Mouse (Mus musculus) lung, embryonic 14.5 days (tissue): ENCODE data around the gene Sh2b2. TPM values are rescaled to one million over a fixed set of nuclear protein-coding genes. Genes with fewer than 3 reads are reported as not detected.

Experiments used
- ATAC-seq: fragments of 200-750 bp; cut with Nextera tagmentation; 2 replicates; pipeline ENCODE4 v1.8.0; 2017; ENCODE audit warnings: mild to moderate bottlenecking, moderate TSS enrichment, moderate library complexity; ENCODE audit not compliant: insufficient read depth
- DNase-seq: peaks from one replicate; pipeline ENCODE4 v3.0.0-alpha.2; 2015
- H3K27ac ChIP-seq: fragments of 300-500 bp; sonication (generic); 2 replicates; pipeline ENCODE4 v1.5.1; 2014; ENCODE audit warnings: low read depth, mild to moderate bottlenecking, moderate library complexity
- H3K27me3 ChIP-seq: fragments of 300-500 bp; sonication (generic); 2 replicates; pipeline ENCODE4 v1.6.1; 2014; ENCODE audit warnings: low read length, control low read depth; ENCODE audit not compliant: insufficient read depth
- H3K36me3 ChIP-seq: fragments of 300-500 bp; sonication (generic); 2 replicates; pipeline ENCODE4 v1.6.1; 2014; ENCODE audit warnings: control low read depth; ENCODE audit not compliant: insufficient read depth
- H3K4me1 ChIP-seq: fragments of 300-500 bp; sonication (generic); 2 replicates; pipeline ENCODE4 v1.6.1; 2014; ENCODE audit warnings: antibody characterized with exemption, control low read depth; ENCODE audit not compliant: insufficient read depth
- H3K4me2 ChIP-seq: fragments of 300-500 bp; sonication (generic); 2 replicates; pipeline ENCODE4 v1.6.1; 2014; ENCODE audit warnings: mild to moderate bottlenecking
- H3K4me3 ChIP-seq: fragments of 300-500 bp; sonication (generic); 2 replicates; pipeline ENCODE4 v1.5.1; 2014; ENCODE audit warnings: low read depth, low read length
- H3K9ac ChIP-seq: fragments of 300-500 bp; sonication (generic); 2 replicates; pipeline ENCODE4 v1.6.1; 2014
- H3K9me3 ChIP-seq: fragments of 300-500 bp; sonication (generic); 2 replicates; pipeline ENCODE4 v1.6.1; 2016; ENCODE audit warnings: low read depth, low read length, control low read depth
- CTCF ChIP-seq: IDR thresholded peaks from 2 replicates; pipeline ENCODE4 v1.5.1; 2016; ENCODE audit warnings: antibody characterized with exemption, low read depth
- WGBS: fragments of 180-500 bp; shearing (Covaris S2); extraction: QIAGEN DNeasy Blood & Tissue Kit; methylation state at CpG from one replicate; pipeline ENCODE4 v1.1.7; 2014; 5-methylcytosine and 5-hydroxymethylcytosine counted together
- polyA plus RNA-seq: library from polyadenylated mRNA; unstranded; fragments of >200 nt; fragmentation: Nextera tagmentation; extraction: Ambion mirVana; gene quantifications from 2 replicates; pipeline ENCODE4 v1.2.1, GENCODE M21; 2014

Sh2b2 gene
- polyA plus RNA-seq, 1 experiment from 2014 or later, result 5.9 TPM

- no peaks in the 10 kb centered on the region for H3K4me1 ChIP-seq
- WGBS, result 46% methylated on average over 7 of the region's 7 CpGs
- ATAC-seq, result no peak
- H3K36me3 ChIP-seq, result no peaks in the 10 kb centered on the region; the same call in 1 of the 2 replicates
- DNase-seq, result peak; percentile 52
- no peaks in the 10 kb centered on the region for H3K9me3 ChIP-seq
- H3K9ac ChIP-seq, result no peak overlapping the region
- no peak overlapping the region for H3K4me3 ChIP-seq
- TF ChIP-seq CTCF, result peak; percentile 59
- no peak overlapping the region for H3K27ac ChIP-seq
- no peaks in the 10 kb centered on the region for H3K27me3 ChIP-seq
- H3K4me2 ChIP-seq, result no peak overlapping the region
Measured at GRCm38 (mm10) chr5:136251004-136251403, 4.6 kb upstream of the Sh2b2 start.

- ATAC-seq (no peak), DNase-seq (no peak)
- Histone ChIP-seq H3K27ac (no peak overlapping the region), H3K9ac (no peak overlapping the region), H3K4me3 (no peak overlapping the region), H3K36me3 (no peaks in the 10 kb centered on the region), H3K4me1 (peaks cover 4% of the 10 kb centered on the region; the same call in 1 of the 2 replicates), H3K9me3 (no peaks in the 10 kb centered on the region), H3K4me2 (no peak overlapping the region), H3K27me3 (no peaks in the 10 kb centered on the region)
- 59% methylated on average over 6 of the region's 6 CpGs for WGBS
- no peak for TF ChIP-seq CTCF
Measured at GRCm38 (mm10) chr5:136248441-136248840, 2.1 kb upstream of the Sh2b2 start.

- Histone ChIP-seq H3K9ac (no peak overlapping the region), H3K27ac (peak overlapping the region; percentile 79; the same call in 1 of the 2 replicates), H3K4me2 (peak overlapping the region; percentile 96), H3K9me3 (no peaks in the 10 kb centered on the region), H3K27me3 (no peaks in the 10 kb centered on the region), H3K36me3 (no peaks in the 10 kb centered on the region), H3K4me3 (peak overlapping the region; percentile 70), H3K4me1 (peaks cover 5% of the 10 kb centered on the region; the same call in 1 of the 2 replicates)
- ATAC-seq (peak; percentile 2; the same call in 1 of the 2 replicates), DNase-seq (no peak)
- 15% methylated on average over 15 of the region's 15 CpGs for WGBS
- TF ChIP-seq CTCF, result no peak
Measured at GRCm38 (mm10) chr5:136245541-136246451, 560 bp downstream of the Sh2b2 start.

GRCm38 (mm10) chr5:136244762-136245540 lies 1.4 kb downstream of the Sh2b2 start:
- peak overlapping the region; percentile 70 for H3K4me3 ChIP-seq
- no peaks in the 10 kb centered on the region for H3K36me3 ChIP-seq
- no peak for TF ChIP-seq CTCF
- H3K4me1 ChIP-seq, result peaks cover 5% of the 10 kb centered on the region; the same call in 1 of the 2 replicates
- under 1% methylated on average over 48 of the region's 57 CpGs for WGBS
- H3K27ac ChIP-seq, result peak overlapping the region; percentile 79
- peak overlapping the region; percentile 96 for H3K4me2 ChIP-seq
- no peaks in the 10 kb centered on the region for H3K9me3 ChIP-seq
- no peaks in the 10 kb centered on the region for H3K27me3 ChIP-seq
- DNase-seq (peak; percentile 91), ATAC-seq (peak; percentile 89)
- peak overlapping the region; percentile 72 for H3K9ac ChIP-seq

GRCm38 (mm10) chr5:136243851-136244761 lies 2.2 kb downstream of the Sh2b2 start:
- DNase-seq (peak; percentile 38), ATAC-seq (peak; percentile 65)
- peaks cover 5% of the 10 kb centered on the region; the same call in 1 of the 2 replicates for H3K4me1 ChIP-seq
- H3K4me2 ChIP-seq, result peak overlapping the region; percentile 96
- no peaks in the 10 kb centered on the region for H3K36me3 ChIP-seq
- WGBS, result under 1% methylated on average over 49 of the region's 67 CpGs
- H3K9ac ChIP-seq, result peak overlapping the region; percentile 72
- no peak overlapping the region; the same call in none of the 2 replicates for H3K27ac ChIP-seq
- H3K9me3 ChIP-seq, result no peaks in the 10 kb centered on the region
- H3K27me3 ChIP-seq, result no peaks in the 10 kb centered on the region
- TF ChIP-seq CTCF, result no peak
- H3K4me3 ChIP-seq, result peak overlapping the region; percentile 70

GRCm38 (mm10) chr5:136241161-136241560 lies 5.2 kb downstream of the Sh2b2 start:
- WGBS, result 84% methylated on average over 6 of the region's 6 CpGs
- no peak for TF ChIP-seq CTCF
- Histone ChIP-seq H3K4me2 (no peak overlapping the region), H3K4me1 (peaks cover 8% of the 10 kb centered on the region; the same call in 1 of the 2 replicates), H3K27me3 (no peaks in the 10 kb centered on the region), H3K9me3 (no peaks in the 10 kb centered on the region), H3K9ac (no peak overlapping the region), H3K27ac (no peak overlapping the region), H3K4me3 (no peak overlapping the region), H3K36me3 (no peaks in the 10 kb centered on the region)
- ATAC-seq (no peak), DNase-seq (no peak)
